Mouse (Mus musculus): ENCODE measurements at regions not wholly inside any gene's neighbourhood (a gene's known extent, or its start where the extent isn't known, plus 50 kb on each side); places are given as distances from the start of the nearest gene placed in this dataset.
A peak's percentile ranks its signal among the peaks of the same experiment; 100 is the strongest.

DNA sequence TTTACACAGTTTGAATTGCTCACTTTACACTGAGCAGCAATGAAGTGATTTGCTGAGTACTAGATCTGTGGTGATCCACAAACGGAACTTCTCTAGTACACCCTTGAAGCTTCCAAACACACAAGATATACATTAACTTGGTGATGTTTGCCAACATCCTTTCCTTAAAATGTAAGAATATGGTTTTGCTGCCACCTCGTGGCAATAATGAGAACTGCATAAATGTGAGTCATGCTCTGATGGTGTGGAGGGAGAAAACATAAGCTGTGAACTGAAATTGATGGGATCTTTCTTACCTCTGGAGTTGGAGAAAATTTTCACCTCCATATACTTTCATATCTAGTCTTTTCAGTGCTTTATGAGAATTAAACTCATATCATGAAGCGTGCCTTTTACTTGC lies 51.6 kb downstream of the Bex3 start:
- DNase-seq (ENCODE audit: low read depth, low spot score): peak; percentile 36

GRCm38 (mm10) chrX:136365809-136366208 lies 95.8 kb downstream of the Bex3 start:
- no peak for DNase-seq (ENCODE audit: low read depth, low spot score)

Data from A20 (cell line).